Mouse (Mus musculus) left cerebral cortex, postnatal 10 days (tissue): ENCODE measurements around the gene Adad2. TPM values are rescaled to one million over a fixed set of nuclear protein-coding genes. Genes with fewer than 3 reads are reported as not detected.

Experiments used
- DNase-seq, 2 experiments: peaks; one replicate each; pipeline ENCODE4 v3.0.0; 2021 to 2022; ENCODE audit warnings: low spot score in 2 of 2, mixed read lengths in 1 of 2; ENCODE audit errors: extremely low spot score in 1 of 2
- intact Hi-C: fragments of 180-260 bp; cut with DNase I; formaldehyde crosslinking; loops from one replicate; pipeline ENCODE4 v1.15.1; 2025
- total RNA-seq, 2 experiments: library from RNA; stranded (reverse); gene quantifications; 2 replicates each; pipeline ENCODE4 v1.2.3; 2021

The Adad2 gene
- total RNA-seq, 2 experiments from 2014 or later = not detected

DNA sequence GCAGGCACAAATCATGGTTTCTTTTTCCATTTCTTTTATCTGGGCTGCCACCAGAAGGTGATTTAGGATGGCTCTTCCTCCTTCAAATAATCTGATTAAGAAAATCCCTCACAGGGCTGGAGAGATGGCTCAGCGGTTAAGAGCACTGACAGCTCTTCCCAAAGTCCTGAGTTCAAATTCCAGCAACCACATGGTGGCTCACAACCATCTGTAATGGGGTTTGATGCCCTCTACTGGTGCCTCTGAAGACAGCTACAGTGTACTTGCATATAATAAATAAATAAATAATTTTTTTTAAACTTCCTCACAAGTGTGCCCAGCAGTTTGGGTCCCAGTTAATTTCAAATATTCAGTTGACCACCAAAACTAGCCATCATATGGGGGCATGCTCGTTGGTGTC lies 6.3 kb upstream of the Adad2 start:
- no peak for DNase-seq
- intact Hi-C loops = no loop called here

DNA sequence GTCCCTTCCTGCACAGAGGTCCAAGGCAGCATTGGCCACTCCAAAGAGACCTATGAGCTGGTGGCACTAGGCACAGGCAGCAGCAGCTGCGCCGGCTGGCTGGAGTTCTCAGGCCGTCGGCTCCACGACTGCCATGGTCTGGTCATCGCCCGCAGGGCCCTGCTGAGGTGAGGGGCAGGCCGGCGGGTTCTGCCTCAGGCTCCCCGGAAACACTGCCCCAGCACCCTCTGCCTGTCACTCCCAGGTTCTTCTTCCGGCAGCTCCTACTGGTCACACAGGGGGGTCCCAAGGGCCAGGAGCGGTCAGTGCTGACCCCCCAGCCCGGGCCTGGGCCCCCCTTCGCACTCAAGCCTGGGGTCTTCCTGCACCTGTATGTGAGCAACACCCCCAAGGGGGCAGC lies 2.5 kb downstream of the Adad2 start:
- intact Hi-C loops = no loop called here
- no peak for DNase-seq

DNA sequence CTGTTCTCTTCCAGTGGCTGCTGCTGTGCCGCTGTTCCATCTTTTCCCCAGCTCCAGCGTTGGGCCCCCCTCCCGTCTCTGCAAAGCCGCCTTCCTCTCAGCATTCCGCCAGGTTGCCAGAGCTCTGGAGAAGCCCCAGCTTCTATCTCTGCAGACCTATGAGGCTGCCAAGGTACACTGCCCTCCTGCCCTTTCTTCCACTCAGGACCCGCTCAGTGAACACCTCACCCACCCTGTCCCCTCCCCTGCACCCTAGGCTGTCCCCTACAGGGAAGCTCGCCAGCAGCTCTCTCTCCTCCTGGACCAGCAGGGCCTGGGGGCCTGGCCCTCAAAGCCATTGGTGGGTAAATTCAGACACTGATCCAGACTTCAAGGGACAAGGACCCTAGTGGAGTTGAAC lies 3.8 kb downstream of the Adad2 start:
- DNase-seq = no peak
- intact Hi-C loops = no loop called here

DNA sequence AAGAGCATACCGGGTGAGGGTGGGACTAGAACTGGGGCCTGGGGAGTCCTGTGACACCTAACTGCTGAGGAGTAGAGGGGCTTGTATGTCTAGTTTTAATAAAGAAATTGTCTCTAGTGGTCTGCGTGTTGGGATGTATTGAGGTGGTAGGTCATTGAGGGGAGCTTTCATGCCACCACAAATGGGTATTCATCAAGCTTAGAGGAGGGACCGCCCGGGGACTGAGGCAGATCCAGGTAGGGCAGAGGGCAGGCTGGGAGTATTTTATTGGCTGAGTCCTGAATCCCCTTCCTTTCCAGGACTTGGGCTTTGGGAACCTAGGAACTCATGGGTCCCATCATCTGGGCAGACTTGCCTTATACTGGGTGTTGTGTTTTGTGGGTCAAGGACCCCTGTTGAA lies 4.3 kb downstream of the Adad2 start:
- no peak for DNase-seq
- intact Hi-C loops = no loop called here

DNA sequence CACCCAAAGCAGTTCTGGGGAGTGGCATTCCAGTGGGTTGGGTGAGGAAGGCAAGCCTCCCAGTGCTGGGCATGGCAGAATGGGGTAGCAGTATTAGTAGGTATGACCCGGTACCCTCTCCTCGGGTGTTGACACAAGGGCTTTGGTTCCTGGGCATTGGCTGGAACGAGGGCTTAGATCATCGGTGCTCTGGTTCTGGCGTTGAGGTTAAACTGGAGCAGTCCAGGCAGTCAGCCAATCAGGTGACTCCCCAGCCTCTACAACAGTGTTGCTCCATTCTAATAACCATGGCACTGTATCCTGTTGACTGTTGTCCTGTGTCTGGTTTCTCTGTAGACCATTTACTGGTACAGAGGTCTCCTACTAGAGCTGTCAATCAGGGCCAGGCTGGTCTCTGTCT lies 5.0 kb downstream of the Adad2 start:
- DNase-seq = no peak
- intact Hi-C loops = no loop called here

DNA sequence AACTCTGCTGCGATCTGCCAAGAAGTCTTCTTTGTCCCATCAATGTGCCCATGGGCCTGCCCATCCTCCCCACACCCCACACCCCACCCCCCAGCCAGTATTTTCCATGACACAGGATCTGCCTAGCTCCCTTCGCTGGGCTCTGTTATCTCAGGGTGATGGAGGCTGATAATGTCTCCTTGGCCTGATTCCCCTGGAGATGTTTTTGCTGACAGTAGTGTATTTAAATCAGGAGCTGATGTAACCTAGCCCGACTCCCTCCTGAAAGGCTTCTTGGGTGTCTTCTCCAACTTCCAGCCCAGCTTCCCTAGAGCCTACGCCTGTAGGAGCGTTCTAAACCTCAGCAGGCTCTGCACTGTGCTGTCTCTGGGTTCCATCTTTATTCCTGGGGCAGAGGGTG lies 6.3 kb downstream of the Adad2 start:
- intact Hi-C loops = no loop called here

DNA sequence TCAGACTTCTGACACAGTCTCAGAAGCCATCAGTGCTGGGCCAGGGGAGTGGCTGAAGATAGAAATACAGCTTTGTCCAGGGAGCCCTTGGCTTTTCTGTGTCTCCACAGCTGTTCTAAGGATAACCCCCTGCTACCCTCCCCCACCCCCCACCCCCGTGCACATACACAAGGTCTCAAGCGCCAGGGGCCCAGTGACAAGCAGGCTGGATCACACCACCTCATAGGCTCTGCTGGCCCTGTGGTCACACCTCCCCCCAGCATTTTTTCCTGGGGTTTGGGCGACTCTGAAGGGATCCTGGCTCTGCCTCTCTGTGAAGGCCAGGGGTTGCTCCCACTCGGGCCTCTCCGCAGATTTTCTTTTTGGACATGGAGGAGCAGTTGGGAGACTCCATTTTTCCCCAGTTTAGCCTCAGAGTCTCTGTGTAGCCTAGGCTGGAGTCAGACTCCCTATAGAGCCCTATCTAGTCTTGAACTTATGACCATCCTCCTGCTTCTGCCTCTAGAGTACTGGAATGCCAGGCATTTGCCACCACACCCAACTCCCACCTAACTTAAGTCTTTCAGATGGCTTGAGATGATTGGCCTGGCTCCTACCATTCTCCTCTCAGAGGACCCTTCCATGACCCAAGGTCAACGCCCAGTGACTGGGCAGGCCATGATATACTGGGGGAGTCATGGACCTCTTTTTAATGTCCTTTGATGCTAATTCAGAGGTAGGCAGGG lies 7.7 kb downstream of the Adad2 start:
- no peak for DNase-seq
- intact Hi-C loops = no loop called here

More for the DNA sequence above, 6.3 kb downstream of the Adad2 start:
- DNase-seq = no peak

DNA sequence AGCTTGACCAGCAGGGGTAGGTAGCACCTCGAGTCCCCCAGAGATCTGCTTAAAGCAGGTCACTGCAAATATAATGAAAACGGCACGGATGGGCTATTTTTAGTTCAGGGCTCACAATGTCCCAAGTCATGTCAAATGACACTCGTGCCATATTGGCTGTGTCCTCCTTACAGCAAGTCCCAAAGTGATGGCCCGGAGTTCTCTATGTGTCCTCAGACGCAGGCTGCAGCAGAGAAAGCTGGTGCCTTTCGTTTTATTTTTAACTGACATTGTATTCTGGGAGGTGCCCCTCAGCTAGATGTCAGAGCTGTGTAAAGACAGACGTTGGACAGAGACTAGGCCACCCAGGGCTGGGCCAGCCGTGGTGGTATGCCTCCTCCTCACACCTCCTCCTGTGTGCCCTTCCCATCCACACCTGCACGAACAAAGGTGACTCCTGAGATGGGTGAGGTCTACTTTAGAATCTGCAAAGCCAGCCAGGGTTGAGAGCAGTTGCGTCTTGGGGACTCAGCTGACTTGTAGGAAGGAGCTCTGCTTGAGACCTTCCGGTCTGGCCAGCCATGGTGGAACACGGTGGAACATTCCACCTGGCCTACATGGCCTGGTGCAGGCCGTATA lies 8.4 kb downstream of the Adad2 start:
- intact Hi-C loops = no loop called here
- DNase-seq = no peak

DNA sequence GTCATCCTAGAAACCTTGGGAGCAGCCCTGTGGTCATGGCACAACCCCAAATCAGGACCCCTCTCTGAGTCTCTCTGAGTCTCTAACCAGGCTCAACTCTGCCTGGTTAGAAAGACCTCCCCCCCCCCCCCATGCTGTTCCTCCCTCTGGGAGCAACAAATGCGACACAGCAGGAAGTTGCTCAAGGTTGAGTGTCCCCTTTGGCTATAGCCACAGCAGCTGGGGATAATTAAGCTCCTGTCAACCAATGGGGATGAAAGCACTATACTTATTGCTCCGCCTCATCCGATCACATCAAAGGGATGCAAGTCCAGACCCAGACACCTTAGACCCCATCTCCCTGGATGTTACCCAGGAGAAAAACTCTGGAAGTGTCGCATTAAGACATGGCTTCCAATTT lies 10.0 kb downstream of the Adad2 start:
- intact Hi-C loops = no loop called here
- no peak for DNase-seq

DNA sequence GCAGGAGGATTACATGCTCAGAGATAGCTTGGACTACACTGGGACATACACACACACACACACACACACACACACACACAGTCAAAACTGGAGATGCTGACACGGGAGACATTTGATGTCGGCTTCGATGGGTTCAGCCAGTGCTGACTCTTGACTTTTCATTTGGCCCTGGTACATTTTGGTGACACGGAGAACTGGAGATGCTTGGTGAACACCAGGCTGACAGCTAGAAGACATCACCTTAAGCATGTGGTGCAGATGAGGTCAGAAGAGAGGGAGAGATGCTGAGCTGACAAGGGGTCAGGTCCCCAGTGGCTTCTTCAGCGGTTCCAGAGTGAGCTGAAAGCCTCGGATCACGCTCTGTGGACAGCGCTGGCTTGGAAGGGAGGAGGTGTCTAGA lies 10.5 kb downstream of the Adad2 start:
- intact Hi-C loops = no loop called here
- DNase-seq = no peak

DNA sequence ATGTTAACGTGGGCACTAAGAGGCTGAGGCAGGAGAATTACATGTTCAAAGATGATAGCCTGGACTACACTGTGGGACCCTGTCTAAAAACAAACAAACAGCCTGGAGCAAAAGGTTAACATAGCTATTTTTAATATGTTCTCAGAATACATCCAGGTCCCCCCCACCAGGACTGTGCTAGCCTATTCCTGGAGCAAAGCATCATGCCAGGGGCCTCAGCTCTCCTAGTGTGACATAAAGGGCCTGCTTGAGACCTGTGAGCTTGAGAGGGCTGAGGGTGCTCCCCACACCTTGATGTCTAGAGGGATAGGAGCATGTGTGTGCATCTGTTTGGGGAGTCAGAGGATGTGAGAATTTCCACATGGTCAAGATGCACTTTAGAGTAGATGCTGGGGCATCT lies 11.2 kb downstream of the Adad2 start:
- no peak for DNase-seq
- intact Hi-C loops = no loop called here

DNA sequence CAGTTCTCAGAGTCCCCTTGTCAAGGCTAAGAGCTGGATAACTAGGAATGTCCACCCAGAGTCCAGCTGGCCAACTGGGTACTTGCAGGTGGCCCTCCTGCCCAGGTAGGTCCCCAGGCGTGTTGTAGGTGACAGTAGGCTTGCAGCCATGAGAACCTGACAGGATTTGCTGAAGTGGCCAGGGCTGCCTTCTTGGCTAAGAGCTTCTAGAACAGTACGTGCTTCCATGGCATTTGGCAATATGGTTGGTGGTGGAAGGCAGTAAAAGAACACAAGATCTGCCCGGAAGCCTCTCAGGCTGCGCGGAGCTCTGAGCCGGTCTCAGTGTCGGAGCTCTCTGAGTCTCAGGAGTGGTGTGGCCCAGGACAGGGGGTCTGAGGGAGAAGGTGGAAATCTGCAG lies 12.4 kb downstream of the Adad2 start:
- intact Hi-C loops = no loop called here
- no peak for DNase-seq

DNA sequence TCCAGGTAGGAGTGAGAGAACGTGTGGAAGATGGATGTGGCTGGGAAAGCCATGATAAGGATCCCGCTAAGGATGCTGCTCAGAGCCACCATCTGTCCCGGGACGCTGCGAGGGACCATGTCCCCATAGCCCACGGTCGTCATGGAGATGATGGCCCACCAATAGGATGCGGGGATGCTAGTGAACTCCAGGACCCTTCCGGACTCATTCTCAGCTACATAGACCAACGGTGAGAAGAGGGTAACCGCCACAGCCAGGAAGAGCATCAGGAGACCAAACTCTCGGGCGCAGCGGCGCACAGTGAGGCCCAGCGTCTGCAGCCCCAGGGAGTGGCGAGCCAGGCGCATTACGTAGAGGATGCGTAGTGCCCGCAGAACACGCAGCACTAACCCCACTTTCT lies 13.2 kb downstream of the Adad2 start:
- no peak for DNase-seq
- intact Hi-C loops = no loop called here

DNA sequence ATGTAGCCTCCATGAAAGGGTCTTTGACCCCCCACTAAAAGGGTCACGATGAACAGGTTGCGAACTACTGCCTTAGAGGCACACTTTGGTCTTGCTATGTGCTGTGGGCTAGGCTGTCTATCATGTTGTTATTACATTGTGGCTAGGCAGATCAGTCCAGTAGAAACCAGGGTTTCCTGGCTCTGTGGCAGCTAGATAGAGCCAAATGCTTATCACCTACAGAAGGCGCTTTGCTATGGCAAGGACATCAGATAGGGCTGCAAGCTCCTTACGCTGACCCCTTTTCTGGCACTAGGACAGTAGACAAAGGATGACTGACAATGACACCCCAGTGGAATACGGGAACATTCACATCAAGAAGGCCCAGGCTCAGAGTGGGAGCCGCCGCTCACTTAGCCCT lies 14.7 kb downstream of the Adad2 start:
- no peak for DNase-seq
- intact Hi-C loops = no loop called here

DNA sequence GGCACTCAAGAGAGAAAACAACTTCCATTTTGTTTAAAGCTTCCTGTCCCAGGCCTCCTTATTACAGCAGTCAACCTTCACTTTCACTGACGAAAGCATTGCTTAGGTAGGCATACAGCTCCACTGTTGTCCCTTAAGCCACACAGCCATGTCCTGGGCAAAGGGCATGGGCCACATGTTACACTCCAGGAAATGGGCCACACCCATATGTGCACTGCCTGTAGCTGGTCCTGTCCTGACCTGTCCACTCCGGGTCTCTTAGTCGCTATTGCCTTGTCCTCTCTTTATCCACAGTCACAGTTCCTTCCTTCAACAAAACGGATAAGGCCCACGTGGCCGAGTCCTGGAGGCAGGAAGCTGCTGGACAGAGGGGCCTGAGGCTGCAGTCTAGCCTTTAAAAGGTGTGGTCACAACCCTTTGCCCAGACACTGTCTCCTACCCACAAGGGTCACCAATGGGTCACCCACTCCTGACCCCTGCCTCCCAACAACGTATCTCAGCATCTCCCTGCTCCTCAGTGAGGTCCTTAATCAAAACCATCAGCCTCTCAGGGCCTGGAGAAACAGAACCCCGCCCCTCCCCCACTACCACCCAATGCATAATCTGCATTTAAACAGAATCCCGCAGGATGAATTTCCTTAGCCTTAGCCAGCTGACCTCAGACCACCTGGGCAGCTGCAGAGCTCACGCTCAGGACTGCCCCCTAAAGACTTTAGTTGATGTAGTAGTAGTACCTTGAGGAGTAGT lies 15.2 kb downstream of the Adad2 start:
- intact Hi-C loops = no loop called here
- no peak for DNase-seq

DNA sequence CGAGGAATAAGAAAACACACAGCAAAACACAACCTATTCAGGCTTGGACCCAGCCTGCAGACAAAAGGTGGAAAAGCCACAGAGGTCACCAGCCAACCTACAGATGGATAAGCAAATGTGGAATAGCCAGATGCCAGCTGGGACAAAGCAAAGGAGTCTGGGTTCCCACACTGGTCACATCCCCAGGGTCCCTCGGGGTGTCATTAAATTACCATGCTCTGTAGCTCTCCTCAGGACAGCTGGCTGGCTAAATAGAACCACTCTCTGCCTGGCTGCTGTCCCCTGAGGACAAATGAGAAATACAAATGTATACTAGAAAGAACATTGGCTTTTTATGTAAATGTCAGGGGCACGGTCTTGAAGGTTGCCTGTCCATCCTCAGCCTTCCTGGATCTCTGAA lies 18.3 kb downstream of the Adad2 start:
- intact Hi-C loops = no loop called here
- DNase-seq = no peak

DNA sequence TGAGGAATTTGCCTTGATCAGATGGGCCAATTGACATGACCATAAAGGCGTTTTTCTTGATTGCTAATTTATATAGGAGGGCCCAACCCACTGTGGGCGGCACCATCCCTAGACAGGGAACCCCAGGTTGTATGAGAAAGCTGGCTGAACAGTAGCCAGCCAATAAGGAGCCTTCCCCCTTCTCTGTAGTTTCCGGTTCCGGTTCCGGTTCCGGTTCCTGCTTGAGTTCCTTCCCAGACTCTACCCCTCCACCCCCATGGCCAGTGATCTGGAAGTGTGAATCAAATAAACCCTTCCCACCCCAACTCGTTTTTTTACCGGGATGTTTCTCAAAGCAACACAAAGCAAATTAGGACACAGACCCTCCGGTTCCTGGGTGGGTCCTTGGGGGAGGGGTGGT lies 19.7 kb downstream of the Adad2 start:
- intact Hi-C loops = no loop called here
- no peak for DNase-seq

DNA sequence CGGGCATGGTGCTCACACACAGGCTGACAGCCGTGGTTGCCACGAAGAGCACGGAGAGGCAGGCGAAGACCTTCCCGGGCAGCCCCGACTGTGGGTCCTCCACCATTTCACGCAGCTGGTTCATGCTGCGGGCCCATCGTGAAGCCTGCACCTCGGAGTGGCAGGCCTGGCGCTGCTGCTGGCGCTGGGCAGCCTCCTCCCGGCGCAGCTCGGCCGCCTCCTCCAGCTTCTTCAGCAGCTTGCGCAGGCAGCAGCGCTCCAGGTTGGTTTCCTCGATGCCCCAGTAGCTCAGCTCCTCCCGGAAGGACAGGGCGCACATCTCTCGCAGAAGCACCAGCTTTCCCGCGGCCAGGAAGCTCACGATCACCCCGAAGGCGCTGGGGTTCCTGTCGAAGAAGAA lies 20.4 kb downstream of the Adad2 start:
- intact Hi-C loops = no loop called here
- DNase-seq = no peak

DNA sequence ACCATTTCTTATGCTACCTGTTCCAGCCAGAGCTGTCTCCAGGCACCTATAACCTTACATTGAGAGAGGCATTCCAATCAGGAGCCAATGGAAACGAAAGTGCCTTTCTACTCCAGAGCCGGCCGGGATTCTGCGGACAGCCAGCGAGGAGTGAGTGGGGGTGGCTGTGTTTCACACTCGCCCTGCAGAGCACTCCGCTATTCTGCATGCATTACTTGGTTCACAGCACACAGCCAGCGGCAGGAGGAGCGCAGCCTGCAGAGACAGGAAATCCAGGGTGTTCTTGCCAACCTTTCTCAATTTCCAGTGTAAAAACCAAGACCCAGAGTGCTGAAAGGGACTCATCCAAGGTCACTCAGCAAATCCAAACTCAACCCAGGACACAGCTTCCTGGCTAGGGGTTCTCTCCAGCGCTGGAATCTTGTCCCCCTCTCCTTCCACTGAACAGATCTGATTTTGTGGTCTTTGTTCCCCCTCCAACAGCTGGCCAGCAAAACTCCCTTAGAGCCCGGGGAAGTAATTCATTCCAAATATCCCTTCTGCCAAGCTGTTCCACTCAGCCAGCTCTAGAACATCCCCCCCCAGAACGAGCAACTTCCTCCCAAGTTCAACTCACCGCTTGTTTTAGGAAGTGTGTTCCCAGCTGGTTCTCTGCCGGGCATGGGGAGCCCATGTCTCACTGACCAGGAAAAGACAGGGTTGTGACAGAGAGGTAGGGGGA lies 22.2 kb downstream of the Adad2 start:
- DNase-seq = no peak
- intact Hi-C loops = no loop called here

DNA sequence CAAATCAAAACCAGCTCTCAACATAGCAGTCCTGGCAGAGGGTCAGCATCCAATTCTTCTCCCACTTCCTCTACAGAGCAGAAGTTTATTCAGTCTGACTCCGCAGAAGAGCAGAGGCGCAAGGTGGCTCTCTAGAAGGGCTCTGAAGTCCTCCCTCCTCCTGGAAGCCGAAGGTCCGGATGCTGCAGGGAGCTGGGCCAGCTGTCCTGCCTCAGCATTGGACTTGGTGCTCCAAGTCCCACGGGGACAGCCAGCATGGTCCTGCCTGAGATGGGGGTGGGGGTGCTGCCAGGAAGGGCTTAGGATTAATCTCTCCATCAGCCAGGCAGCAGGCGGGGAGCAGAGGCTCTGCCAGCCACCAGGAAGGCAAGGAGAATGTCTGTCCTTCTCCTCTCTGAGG lies 22.8 kb downstream of the Adad2 start, which contains the start of gene Kcng4:
TSS of gene Kcng4 (minus strand) at position 303 of the 400 bp plus-strand sequence.
- no peak for DNase-seq
- intact Hi-C loops = no loop called here
